In the genomic region with DNA sequence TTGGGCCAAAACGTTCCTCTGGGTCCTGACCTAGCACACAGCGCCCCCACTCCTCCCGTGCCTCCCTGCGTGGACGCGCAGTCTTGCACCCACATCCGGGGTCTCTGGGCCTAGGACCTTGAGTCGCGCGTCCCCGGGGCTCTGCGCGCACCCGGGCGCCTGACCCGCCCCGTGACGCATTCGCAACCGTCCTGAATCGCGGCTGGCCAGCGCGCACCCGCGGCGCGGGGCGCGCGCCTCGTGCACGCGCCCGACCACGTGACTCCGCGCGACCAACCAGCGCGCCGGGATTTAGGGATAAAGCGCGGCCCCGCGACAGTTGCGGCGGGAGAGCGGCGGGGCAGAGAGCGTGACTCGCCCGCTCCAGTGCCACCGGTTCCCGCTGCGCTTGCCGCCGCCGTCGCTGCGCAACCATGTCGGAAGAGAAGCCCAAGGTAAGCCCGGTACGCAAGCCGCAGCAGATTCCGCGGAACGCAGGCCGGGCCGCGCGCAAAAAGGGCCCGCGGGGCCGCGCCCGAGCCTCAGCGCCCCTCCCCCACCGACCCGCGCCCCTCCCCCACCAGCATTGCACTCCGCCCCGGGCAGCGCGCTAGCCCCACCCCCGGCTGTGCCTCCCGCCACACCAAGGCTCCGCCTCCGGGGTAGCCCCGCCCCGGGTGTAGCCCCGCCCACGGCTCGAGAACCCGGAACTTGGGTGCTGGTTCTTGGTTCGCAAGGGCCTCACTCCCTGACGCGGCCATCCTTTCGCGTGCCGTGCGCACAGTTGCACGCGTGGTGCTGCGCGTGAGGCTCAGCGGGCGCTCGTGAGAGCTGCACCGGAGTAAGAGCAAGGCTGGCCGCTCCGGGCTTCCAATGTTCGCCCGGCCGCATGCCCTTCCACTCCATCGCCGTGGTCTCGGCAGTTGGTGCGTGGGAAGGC, we compare ENCODE assay signal across 8 mouse cellular contexts. TPM values are rescaled to one million over a fixed set of nuclear protein-coding genes. Genes with fewer than 3 reads are reported as not detected.
A peak's percentile ranks its signal among the peaks of the same experiment; 100 is the strongest.
DNase-seq lines count a peak whose midpoint lies in the region; ATAC-seq and TF ChIP-seq lines count a peak whose summit lies in the region.

Gene Sumo3 (plus strand): TSS at position 190 of the 919 bp plus-strand sequence.
Gene Gm49325 (plus strand): TSS at position 290 of the 919 bp plus-strand sequence.

- peaks cover 4% of the 10 kb centered on the region; the same call in 1 of the 2 replicates for H3K4me1 ChIP-seq in hindbrain, embryonic 11.5 days (replicated peaks; ENCODE audit: control insufficient read depth, insufficient read depth, low read length)
- H3K4me1 ChIP-seq in lung, postnatal 0 days (ENCODE audit: insufficient read depth, low read depth, low read length): peaks cover 14% of the 10 kb centered on the region

- WGBS in hindbrain, embryonic 11.5 days: 1% methylated on average over 101 of the region's 119 CpGs
- WGBS in lung, postnatal 0 days: 2% methylated on average over 86 of the region's 119 CpGs

- peak; percentile 1; the same call in 1 of the 2 replicates for TF ChIP-seq CTCF in lung, postnatal 0 days (IDR thresholded peaks at IDR 0.05)

- H3K9me3 ChIP-seq in hindbrain, embryonic 11.5 days (ENCODE audit: control insufficient read depth, low read length): no peaks in the 10 kb centered on the region
- H3K9me3 ChIP-seq in lung, postnatal 0 days (ENCODE audit: low read length): no peaks in the 10 kb centered on the region

- no peaks in the 10 kb centered on the region; the same call in 1 of the 2 replicates for H3K36me3 ChIP-seq in hindbrain, embryonic 11.5 days (ENCODE audit: control insufficient read depth, insufficient read depth, low read length)
- H3K36me3 ChIP-seq in lung, postnatal 0 days (ENCODE audit: insufficient read depth, low read length): 0 out of 2 replicates have a peak, but pooled peaks cover 5% of the 10 kb centered on the region

- H3K27me3 ChIP-seq in hindbrain, embryonic 11.5 days (ENCODE audit: control insufficient read depth, insufficient read depth, low read length): no peaks in the 10 kb centered on the region
- no peaks in the 10 kb centered on the region for H3K27me3 ChIP-seq in lung, postnatal 0 days (replicated peaks; ENCODE audit: insufficient read depth, low read length)

- H3K4me3 ChIP-seq in hindbrain, embryonic 11.5 days (ENCODE audit: low read depth, low read length): peak within 1 kb of the TSS; percentile 85
- peak within 1 kb of the TSS; percentile 66 for H3K4me3 ChIP-seq in lung, postnatal 0 days (ENCODE audit: low read depth, low read length)

- no peak for TF ChIP-seq EP300 in lung, postnatal 0 days (IDR thresholded peaks at IDR 0.05)

- DNase-seq in Muller cell, postnatal 12 days (ENCODE audit: inconsistent ontology term): peak; percentile 97
- peak; percentile 94 for DNase-seq in cerebellum, adult 9-11 months
- DNase-seq in frontal cortex, adult 2 months (ENCODE audit: extremely low spot score in 1 of 2, low spot score in 1 of 2): peak; percentile 81 to 93
- peak; percentile 93 for DNase-seq in hindbrain, embryonic 11.5 days (ENCODE audit: low spot score)
- peak; percentile 95 to 97 for DNase-seq in layer of hippocampus, postnatal 10 days (ENCODE audit: low spot score in 2 of 2)
- peak; percentile 96 for DNase-seq in lung, postnatal 0 days (ENCODE audit: low spot score)
- DNase-seq in ovary, postnatal 10 days (ENCODE audit: low spot score): peak; percentile 84
- peak; percentile 96 for DNase-seq in thymus, postnatal 0 days (ENCODE audit: low spot score)

- H3K4me2 ChIP-seq in hindbrain, embryonic 11.5 days (replicated peaks; ENCODE audit: low read depth, low read length): peak within 1 kb of the TSS; percentile 87
- H3K4me2 ChIP-seq in lung, postnatal 0 days (replicated peaks; ENCODE audit: low read depth, low read length): peak within 1 kb of the TSS; percentile 82

- peak within 1 kb of the TSS; percentile 81 for H3K9ac ChIP-seq in hindbrain, embryonic 11.5 days (ENCODE audit: low read depth, low read length)
- peak within 1 kb of the TSS; percentile 69 for H3K9ac ChIP-seq in lung, postnatal 0 days (replicated peaks; ENCODE audit: low read depth)

- ATAC-seq in hindbrain, embryonic 11.5 days (ENCODE audit: low FRiP score): peak; percentile 89
- peak; percentile 94 for ATAC-seq in lung, postnatal 0 days

- H3K27ac ChIP-seq in hindbrain, embryonic 11.5 days (ENCODE audit: low read depth, low read length): peak within 1 kb of the TSS; percentile 91
- H3K27ac ChIP-seq in lung, postnatal 0 days (ENCODE audit: low read length): peak within 1 kb of the TSS; percentile 99

RNA-seq across cellular contexts. Expression of gene Sumo3, which starts in this region (rescaled TPM):
- 358 and 364 TPM in 2 replicates for polyA plus RNA-seq in frontal cortex, adult 2 months (2012; rRNA removed)
- 287 and 321 TPM in 2 replicates for polyA plus RNA-seq in hindbrain, embryonic 11.5 days (2014; fragmentation: Nextera tagmentation; extraction: Ambion mirVana)
- total RNA-seq in layer of hippocampus, postnatal 10 days (2021): 100 to 1,000 TPM; 129 to 156 TPM
- 185 and 209 TPM in 2 replicates for polyA plus RNA-seq in lung, postnatal 0 days (2015; fragmentation: Nextera tagmentation; extraction: Ambion mirVana)
- polyA plus RNA-seq in thymus, postnatal 0 days (2015; fragmentation: Nextera tagmentation; extraction: Ambion mirVana): 251 and 259 TPM in 2 replicates

RNA-seq across cellular contexts. Expression of gene Gm49325, which starts in this region (rescaled TPM):
- 15.9 and 23.0 TPM in 2 replicates for polyA plus RNA-seq in frontal cortex, adult 2 months (2012; rRNA removed)
- polyA plus RNA-seq in hindbrain, embryonic 11.5 days (2014; fragmentation: Nextera tagmentation; extraction: Ambion mirVana): 2.2 TPM in 1 of 2 replicates, not detected in the other
- 10 to 100 TPM; 17.9 to 34.8 TPM for total RNA-seq in layer of hippocampus, postnatal 10 days (2021)
- 4.9 and 6.4 TPM in 2 replicates for polyA plus RNA-seq in lung, postnatal 0 days (2015; fragmentation: Nextera tagmentation; extraction: Ambion mirVana)
- polyA plus RNA-seq in thymus, postnatal 0 days (2015; fragmentation: Nextera tagmentation; extraction: Ambion mirVana): 9.2 and 23.4 TPM in 2 replicates

Comparison
In these comparisons a context has a peak if more than half of its experiments do, and no peak if none do; other contexts are left out.
1. Peak in every context shown above with its lines: DNase-seq, ATAC-seq, H3K4me3 ChIP-seq and H3K27ac ChIP-seq.